ENCODE assay signal across 18 mouse cellular contexts in genomic region chr19:37386126-37386525, GRCm38 (mm10).
"Had no signal": no experiment of that assay in that cellular context is flagged by ENCODE, and none has a peak within 500 bp of the region (broad histone marks: within the 10 kb centered on the region; RNA-seq: fewer than 3 reads in every experiment).

No protein-coding gene starts in this region.

- H3K9ac ChIP-seq: limb, embryonic 12.5 days; limb, embryonic 15.5 days; liver, embryonic 15.5 days had no signal

- H3K27me3 ChIP-seq: limb, embryonic 12.5 days; limb, embryonic 15.5 days; liver, embryonic 15.5 days had no signal

- DNase-seq: kidney, adult 18-20 months; kidney, adult 9 months; kidney, postnatal 10 days; kidney, postnatal 36 days; layer of hippocampus, postnatal 36 days; left cerebral cortex, postnatal 4 days; lung, adult 18-20 months; lung, postnatal 4 days; midbrain, embryonic 14.5 days; thymus, adult 2 months; thymus, postnatal 14 days; thymus, postnatal 4 days had no signal

- H3K4me1 ChIP-seq: limb, embryonic 12.5 days; limb, embryonic 15.5 days had no signal

- H3K4me3 ChIP-seq: left cerebral cortex, adult 2 months; limb, embryonic 12.5 days; limb, embryonic 15.5 days; liver, embryonic 15.5 days had no signal

- H3K9me3 ChIP-seq: limb, embryonic 12.5 days; limb, embryonic 15.5 days; liver, embryonic 15.5 days had no signal

- H3K27ac ChIP-seq: left cerebral cortex, adult 2 months; limb, embryonic 12.5 days; limb, embryonic 15.5 days; liver, embryonic 15.5 days had no signal

- H3K4me2 ChIP-seq: limb, embryonic 12.5 days; limb, embryonic 15.5 days; liver, embryonic 11.5 days; liver, embryonic 15.5 days; midbrain, embryonic 11.5 days had no signal
